12 mouse cellular contexts compared by ENCODE assay signal in the genomic region with DNA sequence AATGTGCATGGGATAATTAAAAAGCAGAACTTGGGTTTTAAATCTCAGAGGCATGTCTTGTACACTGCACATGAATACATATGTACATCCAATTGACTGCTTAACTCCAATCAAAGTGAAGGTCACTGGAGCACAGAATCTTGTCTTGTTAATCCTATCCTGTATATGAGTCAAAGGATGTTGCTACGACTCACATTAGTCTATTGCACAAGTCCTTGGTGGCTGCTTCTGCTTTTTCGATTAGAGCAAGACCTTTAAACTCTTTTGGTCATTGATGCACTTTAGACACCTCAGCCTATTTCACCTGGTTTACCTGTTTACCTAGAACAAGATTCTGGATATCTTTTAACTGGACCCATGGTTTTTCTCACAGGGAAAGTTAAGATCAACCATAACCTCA.
"Had no signal": no experiment of that assay in that cellular context is flagged by ENCODE, and none has a peak within 500 bp of the region (broad histone marks: within the 10 kb centered on the region; RNA-seq: fewer than 3 reads in every experiment).

No protein-coding gene starts in this region.

- H3K27me3 ChIP-seq: limb, embryonic 15.5 days; neural tube, embryonic 13.5 days; stomach, embryonic 15.5 days had no signal

- H3K4me1 ChIP-seq: limb, embryonic 15.5 days; midbrain, embryonic 10.5 days; neural tube, embryonic 13.5 days; stomach, embryonic 15.5 days had no signal

- H3K9ac ChIP-seq: limb, embryonic 15.5 days; liver, embryonic 14.5 days; neural tube, embryonic 13.5 days; stomach, embryonic 15.5 days had no signal

- H3K36me3 ChIP-seq: limb, embryonic 15.5 days; midbrain, embryonic 10.5 days; neural tube, embryonic 13.5 days; stomach, embryonic 15.5 days had no signal

- H3K4me2 ChIP-seq: limb, embryonic 15.5 days; neural tube, embryonic 13.5 days; stomach, embryonic 15.5 days had no signal

- H3K9me3 ChIP-seq: limb, embryonic 15.5 days; midbrain, embryonic 10.5 days; neural tube, embryonic 13.5 days; stomach, embryonic 15.5 days had no signal

- H3K4me3 ChIP-seq: left cerebral cortex, adult 2 months; limb, embryonic 15.5 days; midbrain, embryonic 10.5 days; neural tube, embryonic 13.5 days; stomach, embryonic 15.5 days had no signal

- DNase-seq: kidney, adult 2 months; kidney, postnatal 25 days; lung, adult 18-20 months; midbrain, embryonic 14.5 days; thymus, adult 2 months; thymus, postnatal 25 days had no signal

- H3K27ac ChIP-seq: left cerebral cortex, adult 2 months; limb, embryonic 15.5 days; liver, embryonic 14.5 days; midbrain, embryonic 10.5 days; neural tube, embryonic 13.5 days; stomach, embryonic 15.5 days had no signal
